Mouse (Mus musculus): ENCODE data around the gene Mybpc3. TPM values are rescaled to one million over a fixed set of nuclear protein-coding genes. Genes with fewer than 3 reads are reported as not detected.

Mybpc3 gene
- not detected in 2 replicates for polyA plus RNA-seq (2011; ENCODE audit: insufficient read depth, insufficient read length, low read depth, missing spikeins)

GRCm38 (mm10) chr2:91117585-91118275, at the start of gene Mybpc3:
Gene Mybpc3, plus strand, starts transcription at chr2:91118144.
- Histone ChIP-seq H3K4me3 (ENCODE audit: low read depth, low read length) (no peak within 1 kb of the TSS), H3K9me3 (replicated peaks; ENCODE audit: control insufficient read depth, insufficient read depth, low read length, poor library complexity, severe bottlenecking) (no peaks in the 10 kb centered on the region), H3K36me3 (ENCODE audit: control insufficient read depth, insufficient read depth, low read length, poor library complexity, severe bottlenecking) (no peaks in the 10 kb centered on the region), H3K27ac (ENCODE audit: insufficient read depth, low read length) (no peak within 1 kb of the TSS), H3K4me1 (ENCODE audit: control insufficient read depth, insufficient read depth, low read length) (no peaks in the 10 kb centered on the region), H3K27me3 (ENCODE audit: control insufficient read depth, insufficient read depth, low read length, poor library complexity, severe bottlenecking) (no peaks in the 10 kb centered on the region), H3K9ac (ENCODE audit: low read depth, poor library complexity, severe bottlenecking) (no peak within 1 kb of the TSS)
- TF ChIP-seq POLR2A (IDR thresholded peaks at IDR 0.05; ENCODE audit: insufficient read depth, low read length) (no peak), CTCF (IDR thresholded peaks at IDR 0.05; ENCODE audit: low read depth, low read length) (no peak), EP300 (IDR thresholded peaks at IDR 0.05; ENCODE audit: insufficient read depth, low read depth, low read length) (no peak)

- Histone ChIP-seq H3K4me3 (ENCODE audit: low read depth, low read length) (no peak overlapping the region), H3K27me3 (ENCODE audit: control insufficient read depth, insufficient read depth, low read length, poor library complexity, severe bottlenecking) (no peaks in the 10 kb centered on the region), H3K36me3 (ENCODE audit: control insufficient read depth, insufficient read depth, low read length, poor library complexity, severe bottlenecking) (no peaks in the 10 kb centered on the region), H3K4me1 (ENCODE audit: control insufficient read depth, insufficient read depth, low read length) (no peaks in the 10 kb centered on the region), H3K27ac (ENCODE audit: insufficient read depth, low read length) (no peak overlapping the region), H3K9ac (ENCODE audit: low read depth, poor library complexity, severe bottlenecking) (no peak overlapping the region), H3K9me3 (replicated peaks; ENCODE audit: control insufficient read depth, insufficient read depth, low read length, poor library complexity, severe bottlenecking) (no peaks in the 10 kb centered on the region)
- TF ChIP-seq EP300 (IDR thresholded peaks at IDR 0.05; ENCODE audit: insufficient read depth, low read depth, low read length) (no peak), CTCF (IDR thresholded peaks at IDR 0.05; ENCODE audit: low read depth, low read length) (no peak), POLR2A (IDR thresholded peaks at IDR 0.05; ENCODE audit: insufficient read depth, low read length) (no peak)
Observed at GRCm38 (mm10) chr2:91068162-91068871, 49.6 kb upstream of the Mybpc3 start.

- Histone ChIP-seq H3K27me3 (ENCODE audit: control insufficient read depth, insufficient read depth, low read length, poor library complexity, severe bottlenecking) (no peaks in the 10 kb centered on the region), H3K27ac (ENCODE audit: insufficient read depth, low read length) (no peak overlapping the region), H3K4me1 (ENCODE audit: control insufficient read depth, insufficient read depth, low read length) (no peaks in the 10 kb centered on the region), H3K4me3 (ENCODE audit: low read depth, low read length) (no peak overlapping the region), H3K9me3 (replicated peaks; ENCODE audit: control insufficient read depth, insufficient read depth, low read length, poor library complexity, severe bottlenecking) (no peaks in the 10 kb centered on the region), H3K36me3 (ENCODE audit: control insufficient read depth, insufficient read depth, low read length, poor library complexity, severe bottlenecking) (no peaks in the 10 kb centered on the region), H3K9ac (ENCODE audit: low read depth, poor library complexity, severe bottlenecking) (0 out of 2 replicates have a peak overlapping the region, but pooled peaks have one; percentile 32)
- TF ChIP-seq CTCF (IDR thresholded peaks at IDR 0.05; ENCODE audit: low read depth, low read length), result no peak
- TF ChIP-seq EP300 (IDR thresholded peaks at IDR 0.05; ENCODE audit: insufficient read depth, low read depth, low read length), result no peak
- TF ChIP-seq POLR2A (IDR thresholded peaks at IDR 0.05; ENCODE audit: insufficient read depth, low read length), result no peak
Observed at GRCm38 (mm10) chr2:91068872-91069165, 49.1 kb upstream of the Mybpc3 start.

GRCm38 (mm10) chr2:91069306-91070000, 48.5 kb upstream of the Mybpc3 start:
- Histone ChIP-seq H3K36me3 (ENCODE audit: control insufficient read depth, insufficient read depth, low read length, poor library complexity, severe bottlenecking) (no peaks in the 10 kb centered on the region), H3K27ac (ENCODE audit: insufficient read depth, low read length) (no peak overlapping the region), H3K4me3 (ENCODE audit: low read depth, low read length) (peak overlapping the region; percentile 86), H3K27me3 (ENCODE audit: control insufficient read depth, insufficient read depth, low read length, poor library complexity, severe bottlenecking) (no peaks in the 10 kb centered on the region), H3K4me1 (ENCODE audit: control insufficient read depth, insufficient read depth, low read length) (no peaks in the 10 kb centered on the region), H3K9me3 (replicated peaks; ENCODE audit: control insufficient read depth, insufficient read depth, low read length, poor library complexity, severe bottlenecking) (no peaks in the 10 kb centered on the region), H3K9ac (ENCODE audit: low read depth, poor library complexity, severe bottlenecking) (peak overlapping the region; percentile 32)
- TF ChIP-seq EP300 (IDR thresholded peaks at IDR 0.05; ENCODE audit: insufficient read depth, low read depth, low read length) (no peak), POLR2A (IDR thresholded peaks at IDR 0.05; ENCODE audit: insufficient read depth, low read length) (no peak), CTCF (IDR thresholded peaks at IDR 0.05; ENCODE audit: low read depth, low read length) (no peak)

- peak within 1 kb of the TSS; percentile 86 for H3K4me3 ChIP-seq (ENCODE audit: low read depth, low read length)
- no peaks in the 10 kb centered on the region for H3K27me3 ChIP-seq (ENCODE audit: control insufficient read depth, insufficient read depth, low read length, poor library complexity, severe bottlenecking)
- peak within 1 kb of the TSS; percentile 32 for H3K9ac ChIP-seq (ENCODE audit: low read depth, poor library complexity, severe bottlenecking)
- no peaks in the 10 kb centered on the region for H3K4me1 ChIP-seq (ENCODE audit: control insufficient read depth, insufficient read depth, low read length)
- H3K36me3 ChIP-seq (ENCODE audit: control insufficient read depth, insufficient read depth, low read length, poor library complexity, severe bottlenecking), result no peaks in the 10 kb centered on the region
- TF ChIP-seq CTCF (IDR thresholded peaks at IDR 0.05; ENCODE audit: low read depth, low read length) (peak; percentile 86), EP300 (IDR thresholded peaks at IDR 0.05; ENCODE audit: insufficient read depth, low read depth, low read length) (no peak), POLR2A (IDR thresholded peaks at IDR 0.05; ENCODE audit: insufficient read depth, low read length) (peak; percentile 18)
- H3K27ac ChIP-seq (ENCODE audit: insufficient read depth, low read length), result peak within 1 kb of the TSS; percentile 7; the same call in 1 of the 2 replicates
- no peaks in the 10 kb centered on the region for H3K9me3 ChIP-seq (replicated peaks; ENCODE audit: control insufficient read depth, insufficient read depth, low read length, poor library complexity, severe bottlenecking)
Observed at GRCm38 (mm10) chr2:91070076-91070800, 47.7 kb upstream of the Mybpc3 start, which contains the start of gene Slc39a13. Gene Slc39a13, minus strand, starts transcription at chr2:91070417.
